Mouse (Mus musculus) adrenal gland, adult 8-10 months (tissue): Measurements from ENCODE around the gene Ggps1. TPM values are rescaled to one million over a fixed set of nuclear protein-coding genes. Genes with fewer than 3 reads are reported as not detected.

ENCODE experiments used
- DNase-seq: peaks from one replicate; pipeline ENCODE4 v3.0.0; 2022
- total RNA-seq, 4 experiments: library from RNA; stranded (reverse); gene quantifications; 2 replicates each; pipeline ENCODE4 v1.2.4; 2022

Ggps1 gene
- 10 to 100 TPM; 38.3 to 58.2 (median 43.5) TPM for total RNA-seq

GRCm38 (mm10) chr13:14063013-14063941 lies at the start of gene Ggps1, which contains the start of gene Arid4b:
Gene Ggps1, minus strand, starts transcription at chr13:14063488.
Gene Arid4b, plus strand, starts transcription at chr13:14063232.
- peak; percentile 98 for DNase-seq

GRCm38 (mm10) chr13:14111146-14111545 lies 47.9 kb upstream of the Ggps1 start:
- DNase-seq = no peak

GRCm38 (mm10) chr13:14110154-14110873 lies 47.0 kb upstream of the Ggps1 start:
- no peak for DNase-seq

GRCm38 (mm10) chr13:14103026-14103425 lies 39.7 kb upstream of the Ggps1 start:
- DNase-seq = no peak

GRCm38 (mm10) chr13:14088669-14089068 lies 25.4 kb upstream of the Ggps1 start:
- DNase-seq = no peak

GRCm38 (mm10) chr13:14075326-14075725 lies 12.0 kb upstream of the Ggps1 start:
- no peak for DNase-seq

GRCm38 (mm10) chr13:14074371-14074770 lies 11.1 kb upstream of the Ggps1 start:
- DNase-seq = no peak

GRCm38 (mm10) chr13:14069291-14069690 lies 6.0 kb upstream of the Ggps1 start:
- no peak for DNase-seq

GRCm38 (mm10) chr13:14068035-14068434 lies 4.7 kb upstream of the Ggps1 start:
- no peak for DNase-seq

GRCm38 (mm10) chr13:14065701-14066100 lies 2.4 kb upstream of the Ggps1 start:
- no peak for DNase-seq

GRCm38 (mm10) chr13:14065028-14065380 lies 1.7 kb upstream of the Ggps1 start:
- no peak for DNase-seq

- peak; percentile 25 for DNase-seq
These were observed 1.2 kb upstream of the Ggps1 start for GRCm38 (mm10) chr13:14064341-14065027.

GRCm38 (mm10) chr13:14063942-14064271 lies 619 bp upstream of the Ggps1 start:
- no peak for DNase-seq

GRCm38 (mm10) chr13:14062209-14063012 lies 877 bp downstream of the Ggps1 start:
- DNase-seq = no peak

GRCm38 (mm10) chr13:14059582-14059981 lies 3.7 kb downstream of the Ggps1 start:
- no peak for DNase-seq

GRCm38 (mm10) chr13:14056801-14057200 lies 6.5 kb downstream of the Ggps1 start:
- no peak for DNase-seq

GRCm38 (mm10) chr13:14049878-14050277 lies 13.4 kb downstream of the Ggps1 start:
- no peak for DNase-seq

GRCm38 (mm10) chr13:14044521-14044920 lies 18.8 kb downstream of the Ggps1 start:
- no peak for DNase-seq

GRCm38 (mm10) chr13:14043851-14044250 lies 19.4 kb downstream of the Ggps1 start:
- DNase-seq = no peak

- peak; percentile 13 for DNase-seq
These were observed 23.1 kb downstream of the Ggps1 start for GRCm38 (mm10) chr13:14040186-14040585.

- DNase-seq = peak; percentile 87
These were observed 23.9 kb downstream of the Ggps1 start, which contains the start of gene Tbce for GRCm38 (mm10) chr13:14039292-14039965. Gene Tbce, minus strand, starts transcription at chr13:14039638.

- no peak for DNase-seq
These were observed 24.4 kb downstream of the Ggps1 start for GRCm38 (mm10) chr13:14038911-14039291.
